Mouse (Mus musculus): ENCODE data around the gene Dennd5a. TPM values are rescaled to one million over a fixed set of nuclear protein-coding genes. Genes with fewer than 3 reads are reported as not detected.

Dennd5a gene
- polyA plus RNA-seq, 1 experiment from 2014 or later, result 33.6 TPM

DNA sequence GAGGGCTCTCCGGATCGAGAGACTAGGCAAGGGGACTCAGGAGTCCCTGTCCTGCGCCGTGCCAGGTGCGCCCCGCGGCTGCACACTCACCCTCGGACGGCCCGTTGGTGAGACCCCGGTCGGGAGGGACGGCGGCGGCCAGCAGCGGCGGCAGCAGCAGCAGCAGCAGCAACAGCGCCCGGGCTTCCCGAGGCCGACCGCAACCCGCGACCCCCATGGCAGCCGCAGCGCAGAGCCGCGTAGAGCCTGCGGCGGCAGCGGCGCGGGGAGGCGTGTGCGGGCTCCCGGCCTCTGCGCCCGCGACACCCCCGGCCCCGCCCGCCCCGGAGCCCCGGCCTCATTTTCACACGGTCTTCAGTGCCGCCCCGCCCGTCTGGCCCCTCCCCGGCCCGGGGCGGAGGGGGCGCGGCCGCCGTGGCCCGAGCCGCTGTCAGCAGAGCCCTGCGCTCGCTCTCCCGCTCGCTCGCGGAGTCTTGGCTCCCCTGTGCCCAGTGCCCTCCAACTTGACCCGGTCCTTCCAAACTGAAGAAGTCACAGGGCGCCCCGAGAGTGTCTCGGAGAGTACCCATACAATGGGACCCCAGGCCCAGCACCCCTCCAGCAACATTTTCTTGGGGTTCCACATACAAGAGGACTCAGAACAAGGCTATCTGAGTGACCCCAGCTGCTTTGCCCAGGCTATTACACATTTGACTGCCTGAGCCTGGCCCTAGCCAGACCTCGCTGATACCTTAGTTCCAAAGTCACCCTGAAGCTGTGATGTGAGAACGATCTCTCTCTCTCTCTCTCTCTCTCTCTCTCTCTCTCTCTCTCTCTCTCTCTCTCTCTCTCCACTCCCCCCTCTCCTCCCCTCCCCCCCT, 94.7 kb downstream of the Dennd5a start, which contains the start of gene Scube2:
TSS of gene Scube2 (minus strand) at position 310 of the 860 bp plus-strand sequence.
- WGBS, result 2% methylated on average over 57 of the region's 69 CpGs
- ATAC-seq (replicated peaks; ENCODE audit: extremely low read depth, insufficient read depth, low FRiP score), result peak; percentile 84

DNA sequence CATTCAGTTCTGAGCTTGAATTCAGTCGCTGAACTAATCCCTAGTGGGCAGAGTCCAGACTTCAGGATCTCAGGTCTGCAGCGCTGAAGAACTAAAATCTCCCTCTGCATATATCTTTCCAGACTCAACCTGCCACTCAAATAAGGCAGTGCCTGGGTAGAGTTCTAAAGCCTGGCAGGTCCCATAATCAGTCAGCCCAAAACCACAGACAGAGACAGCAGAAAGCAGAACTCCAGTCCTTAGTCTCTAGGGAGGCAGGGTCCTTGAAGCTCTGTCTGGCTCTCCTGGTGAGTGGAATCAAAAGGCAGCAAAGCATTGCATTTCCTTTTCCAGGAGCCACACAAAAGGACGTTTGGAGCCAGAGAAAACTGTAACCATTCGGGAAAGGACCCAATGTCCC, 96.7 kb downstream of the Dennd5a start:
- H3K4me2 ChIP-seq (ENCODE audit: low read depth, low read length), result no peak overlapping the region
- H3K4me1 ChIP-seq (ENCODE audit: control insufficient read depth, insufficient read depth, low read length), result peaks cover 11% of the 10 kb centered on the region; the same call in 1 of the 2 replicates

More for the DNA sequence above, 94.7 kb downstream of the Dennd5a start, which contains the start of gene Scube2:
- H3K4me3 ChIP-seq (ENCODE audit: low read length), result peak within 1 kb of the TSS; percentile 74
- H3K4me2 ChIP-seq (ENCODE audit: low read depth, low read length), result peak within 1 kb of the TSS; percentile 93
- H3K4me1 ChIP-seq (ENCODE audit: control insufficient read depth, insufficient read depth, low read length), result peaks cover 2% of the 10 kb centered on the region; the same call in 1 of the 2 replicates
- H3K36me3 ChIP-seq (ENCODE audit: control insufficient read depth, insufficient read depth), result no peaks in the 10 kb centered on the region
- peaks cover 3% of the 10 kb centered on the region; the same call in 1 of the 2 replicates for H3K27me3 ChIP-seq (ENCODE audit: control insufficient read depth, insufficient read depth, low read length)
- peak within 1 kb of the TSS; percentile 83 for H3K9ac ChIP-seq (ENCODE audit: low read length)
- no peaks in the 10 kb centered on the region for H3K9me3 ChIP-seq (replicated peaks; ENCODE audit: control insufficient read depth, low read length)
- H3K27ac ChIP-seq (ENCODE audit: low read length), result no peak within 1 kb of the TSS

DNA sequence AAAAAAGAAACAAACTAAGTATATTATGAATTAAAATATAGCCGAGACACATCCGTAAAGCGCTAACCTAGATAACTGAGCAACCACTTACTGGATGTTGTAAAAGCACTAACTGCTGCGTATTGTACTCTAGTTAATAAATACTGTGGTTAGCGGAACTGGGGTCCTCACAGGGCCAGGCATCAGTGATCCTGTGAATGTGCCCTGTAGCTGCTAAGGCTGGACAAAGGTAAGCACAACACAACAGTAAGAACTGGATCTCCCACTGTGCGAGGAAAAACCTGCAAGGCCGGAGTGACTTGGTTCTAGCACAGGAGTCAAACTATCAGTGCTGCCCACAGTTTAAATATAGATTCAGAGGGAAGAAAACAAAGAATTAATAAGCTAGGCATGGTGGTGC, 100.1 kb downstream of the Dennd5a start:
- Histone ChIP-seq H3K4me1 (ENCODE audit: control insufficient read depth, insufficient read depth, low read length) (peaks cover 9% of the 10 kb centered on the region; the same call in 1 of the 2 replicates), H3K27ac (ENCODE audit: low read length) (no peak overlapping the region), H3K27me3 (ENCODE audit: control insufficient read depth, insufficient read depth, low read length) (no peaks in the 10 kb centered on the region; the same call in 1 of the 2 replicates), H3K4me2 (ENCODE audit: low read depth, low read length) (no peak overlapping the region), H3K36me3 (ENCODE audit: control insufficient read depth, insufficient read depth) (no peaks in the 10 kb centered on the region), H3K9ac (ENCODE audit: low read length) (no peak overlapping the region), H3K9me3 (replicated peaks; ENCODE audit: control insufficient read depth, low read length) (no peaks in the 10 kb centered on the region), H3K4me3 (ENCODE audit: low read length) (no peak overlapping the region)
- WGBS, result 84% methylated on average over 7 of the region's 7 CpGs
- ATAC-seq (replicated peaks; ENCODE audit: extremely low read depth, insufficient read depth, low FRiP score), result no peak

More for the DNA sequence above, 96.7 kb downstream of the Dennd5a start:
- Histone ChIP-seq H3K36me3 (ENCODE audit: control insufficient read depth, insufficient read depth) (no peaks in the 10 kb centered on the region), H3K27me3 (ENCODE audit: control insufficient read depth, insufficient read depth, low read length) (peaks cover 3% of the 10 kb centered on the region; the same call in 1 of the 2 replicates), H3K9me3 (replicated peaks; ENCODE audit: control insufficient read depth, low read length) (no peaks in the 10 kb centered on the region), H3K27ac (ENCODE audit: low read length) (no peak overlapping the region), H3K4me3 (ENCODE audit: low read length) (no peak overlapping the region), H3K9ac (ENCODE audit: low read length) (no peak overlapping the region)
- WGBS, result 38% methylated on average over 4 of the region's 4 CpGs
- no peak for ATAC-seq (replicated peaks; ENCODE audit: extremely low read depth, insufficient read depth, low FRiP score)

DNA sequence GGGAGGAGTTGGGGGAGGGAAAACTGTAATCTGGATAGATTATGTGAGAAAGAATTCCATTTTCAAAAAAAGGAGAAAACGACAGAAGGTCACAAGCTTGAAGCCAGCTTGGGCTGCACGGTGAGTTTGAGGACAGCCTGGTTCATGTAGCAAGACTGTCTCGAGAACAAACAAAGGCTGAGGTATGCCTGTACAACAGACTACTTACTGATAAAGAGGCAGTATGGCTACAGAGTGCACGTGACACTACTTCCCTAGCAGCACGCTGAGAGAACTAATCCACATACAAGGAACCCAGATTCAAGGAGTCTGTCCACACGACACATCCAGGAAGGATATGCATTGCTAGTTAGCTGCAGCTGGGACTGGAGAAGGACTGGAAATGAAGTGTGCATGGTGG, 100.9 kb downstream of the Dennd5a start:
- no peak overlapping the region for H3K9ac ChIP-seq (ENCODE audit: low read length)
- no peaks in the 10 kb centered on the region for H3K27me3 ChIP-seq (ENCODE audit: control insufficient read depth, insufficient read depth, low read length)
- H3K27ac ChIP-seq (ENCODE audit: low read length), result no peak overlapping the region
- no peak for ATAC-seq (replicated peaks; ENCODE audit: extremely low read depth, insufficient read depth, low FRiP score)
- H3K4me2 ChIP-seq (ENCODE audit: low read depth, low read length), result peak overlapping the region; percentile 7; the same call in 1 of the 2 replicates
- no peak overlapping the region for H3K4me3 ChIP-seq (ENCODE audit: low read length)
- no peaks in the 10 kb centered on the region for H3K9me3 ChIP-seq (replicated peaks; ENCODE audit: control insufficient read depth, low read length)
- H3K4me1 ChIP-seq (ENCODE audit: control insufficient read depth, insufficient read depth, low read length), result peaks cover 15% of the 10 kb centered on the region
- no peaks in the 10 kb centered on the region for H3K36me3 ChIP-seq (ENCODE audit: control insufficient read depth, insufficient read depth)
- WGBS, result 14% methylated on average over 6 of the region's 6 CpGs

DNA sequence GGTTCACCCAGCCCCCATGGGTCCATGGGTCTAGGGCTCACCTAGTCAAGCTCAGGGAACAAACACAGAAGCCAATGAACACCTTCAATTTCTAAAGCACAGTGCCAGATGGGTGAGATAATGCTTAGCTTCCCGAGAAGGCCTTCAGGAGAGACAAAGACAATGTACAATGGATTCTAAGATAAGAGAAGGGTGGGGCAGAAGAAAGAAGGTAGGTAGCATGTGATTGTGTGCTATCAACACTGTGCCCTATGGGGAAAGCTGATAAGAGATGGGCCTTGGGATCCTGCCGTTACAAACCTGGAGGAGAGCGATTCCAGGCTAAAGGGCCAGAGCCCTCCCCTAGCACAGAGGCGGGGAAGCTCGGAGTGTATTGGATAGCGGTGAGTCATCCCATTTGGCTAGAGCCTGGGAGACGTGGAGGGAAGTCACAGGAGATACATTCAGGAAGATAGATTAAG, 107.5 kb downstream of the Dennd5a start:
- Histone ChIP-seq H3K4me3 (ENCODE audit: low read length) (no peak overlapping the region), H3K9ac (ENCODE audit: low read length) (no peak overlapping the region), H3K9me3 (replicated peaks; ENCODE audit: control insufficient read depth, low read length) (no peaks in the 10 kb centered on the region), H3K27me3 (ENCODE audit: control insufficient read depth, insufficient read depth, low read length) (no peaks in the 10 kb centered on the region), H3K36me3 (ENCODE audit: control insufficient read depth, insufficient read depth) (no peaks in the 10 kb centered on the region), H3K4me1 (ENCODE audit: control insufficient read depth, insufficient read depth, low read length) (peaks cover 38% of the 10 kb centered on the region), H3K27ac (ENCODE audit: low read length) (no peak overlapping the region), H3K4me2 (ENCODE audit: low read depth, low read length) (no peak overlapping the region)
- ATAC-seq (replicated peaks; ENCODE audit: extremely low read depth, insufficient read depth, low FRiP score), result peak; percentile 69
- 18% methylated on average over 7 of the region's 7 CpGs for WGBS

DNA sequence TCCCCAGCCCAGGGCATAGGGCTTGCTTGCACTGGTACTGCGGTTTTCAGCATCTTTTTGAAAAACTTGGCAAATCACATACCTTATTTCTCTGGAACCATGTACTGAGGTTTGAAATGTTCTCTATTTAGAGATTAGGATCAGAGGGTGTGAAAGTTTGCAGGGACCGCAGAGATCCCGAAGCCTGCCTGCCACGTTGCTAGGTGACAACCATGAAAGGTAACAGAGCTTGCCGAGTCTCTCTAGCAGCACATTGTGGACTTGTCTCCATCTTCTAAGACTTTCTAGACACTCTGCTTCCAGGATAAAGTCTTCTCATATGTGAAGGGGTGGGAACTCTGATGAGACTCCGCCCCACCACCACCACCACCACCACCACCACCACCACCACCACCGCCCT, 108.3 kb downstream of the Dennd5a start:
- Histone ChIP-seq H3K4me1 (ENCODE audit: control insufficient read depth, insufficient read depth, low read length) (peaks cover 38% of the 10 kb centered on the region), H3K9me3 (replicated peaks; ENCODE audit: control insufficient read depth, low read length) (no peaks in the 10 kb centered on the region), H3K4me2 (ENCODE audit: low read depth, low read length) (no peak overlapping the region), H3K9ac (ENCODE audit: low read length) (no peak overlapping the region), H3K36me3 (ENCODE audit: control insufficient read depth, insufficient read depth) (no peaks in the 10 kb centered on the region), H3K27me3 (ENCODE audit: control insufficient read depth, insufficient read depth, low read length) (no peaks in the 10 kb centered on the region), H3K4me3 (ENCODE audit: low read length) (no peak overlapping the region), H3K27ac (ENCODE audit: low read length) (no peak overlapping the region)
- WGBS, result 81% methylated on average over 7 of the region's 7 CpGs
- no peak for ATAC-seq (replicated peaks; ENCODE audit: extremely low read depth, insufficient read depth, low FRiP score)

DNA sequence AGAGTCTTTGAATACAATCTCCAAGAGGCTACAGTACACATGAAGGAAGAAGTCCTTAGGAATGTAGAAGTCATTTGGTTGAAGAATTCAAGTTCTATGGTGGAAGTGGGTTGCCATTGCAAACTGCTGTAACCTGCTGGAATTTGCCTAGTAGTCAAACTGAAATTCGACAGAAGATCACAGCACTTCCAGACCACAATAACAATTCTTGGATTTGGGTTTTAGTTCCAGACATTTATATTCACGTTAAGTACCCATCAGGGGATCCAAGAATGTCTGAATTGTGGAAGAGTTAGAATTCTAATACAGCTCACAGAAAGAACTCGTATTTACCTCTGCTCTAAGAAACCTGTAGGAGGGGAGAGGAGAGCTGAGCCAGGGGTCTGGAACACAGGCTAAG, 109.7 kb downstream of the Dennd5a start:
- no peak overlapping the region for H3K27ac ChIP-seq (ENCODE audit: low read length)

DNA sequence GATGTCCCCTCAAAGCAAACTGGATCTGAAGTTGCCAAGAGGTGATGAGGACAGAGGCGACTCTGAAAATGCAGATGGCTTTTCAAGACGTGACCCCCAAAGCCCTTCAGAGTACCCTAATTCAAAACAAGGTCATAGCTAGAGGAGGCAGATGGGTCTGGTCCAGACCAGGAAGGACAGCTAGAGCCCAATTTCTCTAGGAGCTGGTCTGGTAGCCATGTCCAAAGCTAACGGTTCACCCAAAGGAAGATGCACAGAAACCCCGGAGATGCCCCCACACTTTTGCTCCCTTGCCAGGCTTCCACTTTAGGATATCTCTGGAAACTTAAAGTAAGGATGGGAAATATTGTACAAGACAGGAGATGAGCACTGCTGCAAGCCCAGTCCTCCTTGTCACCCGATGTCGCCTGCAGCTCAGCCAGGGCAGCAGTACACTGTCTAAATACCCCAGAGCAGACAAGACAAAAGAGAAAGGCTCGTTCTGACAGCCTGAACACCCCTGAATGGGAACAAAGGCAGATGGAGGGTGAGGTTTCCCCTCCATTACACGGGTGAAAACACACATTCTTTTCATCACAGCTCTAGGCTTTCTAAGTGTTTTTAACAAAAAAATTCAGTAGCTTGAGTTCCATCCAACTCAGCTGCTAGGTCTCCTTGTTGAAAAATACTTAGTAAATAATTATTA, 110.4 kb downstream of the Dennd5a start:
- Histone ChIP-seq H3K36me3 (ENCODE audit: control insufficient read depth, insufficient read depth) (0 out of 2 replicates have a peak, but pooled peaks cover 3% of the 10 kb centered on the region), H3K27ac (ENCODE audit: low read length) (peak overlapping the region; percentile 5; the same call in 1 of the 2 replicates), H3K4me3 (ENCODE audit: low read length) (no peak overlapping the region), H3K9ac (ENCODE audit: low read length) (peak overlapping the region; percentile 17), H3K9me3 (replicated peaks; ENCODE audit: control insufficient read depth, low read length) (no peaks in the 10 kb centered on the region), H3K27me3 (ENCODE audit: control insufficient read depth, insufficient read depth, low read length) (no peaks in the 10 kb centered on the region), H3K4me2 (ENCODE audit: low read depth, low read length) (no peak overlapping the region), H3K4me1 (ENCODE audit: control insufficient read depth, insufficient read depth, low read length) (peaks cover 37% of the 10 kb centered on the region)
- WGBS, result 66% methylated on average over 8 of the region's 8 CpGs
- ATAC-seq (replicated peaks; ENCODE audit: extremely low read depth, insufficient read depth, low FRiP score), result no peak

More for the DNA sequence above, 109.7 kb downstream of the Dennd5a start:
- no peak for ATAC-seq (replicated peaks; ENCODE audit: extremely low read depth, insufficient read depth, low FRiP score)
- Histone ChIP-seq H3K27me3 (ENCODE audit: control insufficient read depth, insufficient read depth, low read length) (no peaks in the 10 kb centered on the region), H3K4me2 (ENCODE audit: low read depth, low read length) (no peak overlapping the region), H3K9me3 (replicated peaks; ENCODE audit: control insufficient read depth, low read length) (no peaks in the 10 kb centered on the region), H3K9ac (ENCODE audit: low read length) (no peak overlapping the region), H3K4me1 (ENCODE audit: control insufficient read depth, insufficient read depth, low read length) (peaks cover 38% of the 10 kb centered on the region), H3K4me3 (ENCODE audit: low read length) (no peak overlapping the region), H3K36me3 (ENCODE audit: control insufficient read depth, insufficient read depth) (0 out of 2 replicates have a peak, but pooled peaks cover 3% of the 10 kb centered on the region)
- WGBS, result 79% methylated on average over 3 of the region's 3 CpGs

All from heart, embryonic 16.5 days (tissue).